In the genomic region with DNA sequence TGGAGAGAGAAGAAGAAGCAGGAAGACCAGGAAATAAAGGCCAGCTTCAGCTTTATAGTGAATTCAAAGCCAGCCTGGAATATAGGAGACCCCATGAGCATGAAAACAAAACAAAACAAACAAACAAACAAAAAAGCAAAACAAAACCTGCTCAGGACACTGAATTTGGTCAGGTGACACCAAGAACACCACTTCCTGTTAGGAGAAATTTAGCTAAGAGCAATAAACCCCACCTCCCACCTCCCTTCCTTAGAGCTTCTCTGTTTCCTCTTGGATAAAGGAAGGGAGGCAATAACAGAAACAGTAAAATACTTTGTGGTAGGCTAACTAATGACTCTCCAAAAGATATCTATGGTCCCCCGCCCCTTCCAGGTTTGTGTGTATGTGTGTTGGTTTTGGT, we compare ENCODE assay signal across 23 mouse cellular contexts. TPM values are rescaled to one million over a fixed set of nuclear protein-coding genes. Genes with fewer than 3 reads are reported as not detected.
DNase-seq lines count a peak whose midpoint lies in the region; ATAC-seq and TF ChIP-seq lines count a peak whose summit lies in the region.
"Had no signal": no experiment of that assay in that cellular context is flagged by ENCODE, and none has a peak within 500 bp of the region (broad histone marks: within the 10 kb centered on the region; RNA-seq: fewer than 3 reads in every experiment).

No protein-coding gene starts in this region.

- no peaks in the 10 kb centered on the region for H3K9me3 ChIP-seq in heart, embryonic 10.5 days
- no peaks in the 10 kb centered on the region for H3K9me3 ChIP-seq in lung, embryonic 14.5 days (ENCODE audit: low read depth, low read length)
- no peaks in the 10 kb centered on the region for H3K9me3 ChIP-seq in MEL (replicated peaks; ENCODE audit: insufficient read depth, low read length)
- H3K9me3 ChIP-seq in liver, postnatal 0 days (ENCODE audit: low read length): no peaks in the 10 kb centered on the region
- H3K9me3 ChIP-seq: embryonic facial prominence, embryonic 12.5 days; forebrain, embryonic 10.5 days; midbrain, embryonic 12.5 days; neural tube, embryonic 13.5 days had no signal

- TF ChIP-seq EP300 in MEL (IDR thresholded peaks at IDR 0.05; ENCODE audit: low read depth in 1 of 2, low read length in 2 of 2): no peak
- no peak for TF ChIP-seq EP300 in liver, postnatal 0 days (IDR thresholded peaks at IDR 0.05; ENCODE audit: low read depth)

- no peak for ATAC-seq in lung, embryonic 14.5 days (ENCODE audit: insufficient read depth)
- no peak for ATAC-seq in liver, postnatal 0 days
- no peak for ATAC-seq in monocyte, adult 5-6 weeks (replicated peaks; ENCODE audit: insufficient number of reproducible peaks, low FRiP score, low TSS enrichment, poor library complexity, severe bottlenecking)
- ATAC-seq: forebrain, postnatal 0 days had no signal

- no peak overlapping the region for H3K9ac ChIP-seq in lung, embryonic 14.5 days
- H3K9ac ChIP-seq in MEL (ENCODE audit: control insufficient read depth, low read depth, low read length, poor library complexity, severe bottlenecking): no peak overlapping the region
- H3K9ac ChIP-seq in liver, postnatal 0 days (replicated peaks): 0 out of 2 replicates have a peak overlapping the region, but pooled peaks have one; percentile 17
- H3K9ac ChIP-seq: embryonic facial prominence, embryonic 12.5 days; forebrain, postnatal 0 days; hindbrain, embryonic 14.5 days; midbrain, embryonic 12.5 days; neural tube, embryonic 13.5 days had no signal

- TF ChIP-seq CTCF in lung, embryonic 14.5 days (IDR thresholded peaks at IDR 0.05; ENCODE audit: low read depth): no peak
- no peak for TF ChIP-seq CTCF in MEL (IDR thresholded peaks at IDR 0.05 in 2 of 3, conservative IDR thresholded peaks at IDR 0.05 in 1 of 3; ENCODE audit: control insufficient read depth in 1 of 3, insufficient read depth in 1 of 3, low read depth in 2 of 3, low read length in 3 of 3, poor library complexity in 1 of 3, severe bottlenecking in 1 of 3)
- no peak for TF ChIP-seq CTCF in liver, postnatal 0 days (IDR thresholded peaks at IDR 0.05; ENCODE audit: low read depth)

- peaks cover 12% of the 10 kb centered on the region for H3K79me2 ChIP-seq in MEL (ENCODE audit: control insufficient read depth, insufficient read depth, low read length, poor library complexity)

- peaks cover 17% of the 10 kb centered on the region for H3K27me3 ChIP-seq in heart, embryonic 10.5 days (ENCODE audit: insufficient read depth, poor library complexity, severe bottlenecking)
- H3K27me3 ChIP-seq in lung, embryonic 14.5 days (ENCODE audit: insufficient read depth, low read length): peaks cover 15% of the 10 kb centered on the region
- no peaks in the 10 kb centered on the region for H3K27me3 ChIP-seq in MEL (ENCODE audit: control insufficient read depth in 1 of 2, insufficient read depth in 2 of 2, low read length in 2 of 2)
- peaks cover 13% of the 10 kb centered on the region for H3K27me3 ChIP-seq in liver, postnatal 0 days (ENCODE audit: insufficient read depth, low read length)

- no peaks in the 10 kb centered on the region for H3K36me3 ChIP-seq in heart, embryonic 10.5 days
- H3K36me3 ChIP-seq in lung, embryonic 14.5 days (ENCODE audit: insufficient read depth): no peaks in the 10 kb centered on the region
- peaks cover 0 to 20% of the 10 kb centered on the region in 2 experiments; a peak in 2 of 4 replicates for H3K36me3 ChIP-seq in MEL (ENCODE audit: control insufficient read depth in 1 of 2, insufficient read depth in 2 of 2, low read length in 2 of 2)
- H3K36me3 ChIP-seq in liver, postnatal 0 days (replicated peaks; ENCODE audit: insufficient read depth, low read length): no peaks in the 10 kb centered on the region
- H3K36me3 ChIP-seq: embryonic facial prominence, embryonic 12.5 days; forebrain, embryonic 10.5 days; midbrain, embryonic 12.5 days; neural tube, embryonic 13.5 days had no signal

- peaks cover 59% of the 10 kb centered on the region for H3K4me1 ChIP-seq in heart, embryonic 10.5 days
- H3K4me1 ChIP-seq in lung, embryonic 14.5 days (ENCODE audit: insufficient read depth): no peaks in the 10 kb centered on the region; the same call in 1 of the 2 replicates
- peaks cover 10 to 47% of the 10 kb centered on the region in 2 experiments for H3K4me1 ChIP-seq in MEL (ENCODE audit: control insufficient read depth in 1 of 2, insufficient read depth in 2 of 2, low read length in 2 of 2)
- H3K4me1 ChIP-seq in liver, postnatal 0 days (ENCODE audit: insufficient read depth): peaks cover 29% of the 10 kb centered on the region

- no peak overlapping the region for H3K4me2 ChIP-seq in lung, embryonic 14.5 days
- no peak overlapping the region for H3K4me2 ChIP-seq in liver, postnatal 0 days (ENCODE audit: low read depth, low read length)
- H3K4me2 ChIP-seq: embryonic facial prominence, embryonic 12.5 days; hindbrain, embryonic 14.5 days; midbrain, embryonic 12.5 days; neural tube, embryonic 13.5 days had no signal

- peak overlapping the region; percentile 83 for H3K27ac ChIP-seq in heart, embryonic 10.5 days
- no peak overlapping the region for H3K27ac ChIP-seq in lung, embryonic 14.5 days (ENCODE audit: low read depth)
- H3K27ac ChIP-seq in MEL (ENCODE audit: control insufficient read depth, low read depth, low read length): 0 out of 2 replicates have a peak overlapping the region, but pooled peaks have one; percentile 3
- 0 out of 2 replicates have a peak overlapping the region, but pooled peaks have one; percentile 29 for H3K27ac ChIP-seq in liver, postnatal 0 days (ENCODE audit: low read depth)
- H3K27ac ChIP-seq: embryonic facial prominence, embryonic 12.5 days; hindbrain, embryonic 14.5 days; midbrain, embryonic 12.5 days; neural tube, embryonic 13.5 days had no signal

- DNase-seq in heart, embryonic 10.5 days (ENCODE audit: low spot score): no peak
- no peak for DNase-seq in heart, postnatal 4 days
- DNase-seq in lung, embryonic 14.5 days: peak; percentile 0
- DNase-seq in lung, postnatal 36 days: no peak
- DNase-seq in MEL (ENCODE audit: low read depth, low spot score): peak; percentile 47
- no peak for DNase-seq in liver, postnatal 0 days
- no peak for DNase-seq in retina, embryonic 14.5 days (ENCODE audit: low spot score)
- DNase-seq: adrenal gland, adult 2 months; cerebellum, adult 8-10 months; embryo, embryonic 11 days; forebrain, postnatal 0 days; heart, postnatal 36 days; kidney, adult 18-20 months; kidney, postnatal 4 days; lung, adult 18-20 months; lung, postnatal 10 days; thymus, postnatal 25 days had no signal

- H3K4me3 ChIP-seq in heart, embryonic 10.5 days: no peak overlapping the region
- H3K4me3 ChIP-seq in lung, embryonic 14.5 days (ENCODE audit: low read depth, low read length): no peak overlapping the region
- H3K4me3 ChIP-seq in MEL (ENCODE audit: control insufficient read depth in 1 of 2, insufficient read depth in 1 of 2, low read depth in 2 of 2, low read length in 2 of 2): no peak overlapping the region
- H3K4me3 ChIP-seq in liver, postnatal 0 days (ENCODE audit: low read depth, low read length): no peak overlapping the region
- H3K4me3 ChIP-seq: embryonic facial prominence, embryonic 12.5 days; forebrain, embryonic 10.5 days; midbrain, embryonic 12.5 days; neural tube, embryonic 13.5 days had no signal

- TF ChIP-seq RAD21 in MEL (IDR thresholded peaks at IDR 0.05; ENCODE audit: low read depth, low read length): no peak

- 86% methylated on average over 1 of the region's 1 CpGs for WGBS in heart, embryonic 10.5 days
- WGBS in lung, embryonic 14.5 days: 77% methylated on average over 1 of the region's 1 CpGs
- 64% methylated on average over 1 of the region's 1 CpGs for WGBS in liver, postnatal 0 days (ENCODE audit: insufficient replicate concordance)

- TF ChIP-seq POLR2A in MEL (IDR thresholded peaks at IDR 0.05; ENCODE audit: control insufficient read depth in 1 of 2, insufficient read depth in 1 of 2, low read depth in 1 of 2, low read length in 2 of 2, poor library complexity in 1 of 2): no peak

TF ChIP-seq in MEL, 35 proteins besides CTCF, POLR2A, EP300 and RAD21:
- TF ChIP-seq MAZ (IDR thresholded peaks at IDR 0.05; ENCODE audit: low read depth, low read length): no peak
- peak; percentile 69 for TF ChIP-seq USF1 (IDR thresholded peaks at IDR 0.05; ENCODE audit: low read depth, low read length)
- no peak for TF ChIP-seq ZNF384 (IDR thresholded peaks at IDR 0.05; ENCODE audit: low read depth, low read length)
- TF ChIP-seq NELFE (IDR thresholded peaks at IDR 0.05; ENCODE audit: low read depth, low read length): no peak
- no peak for TF ChIP-seq GATA1 (IDR thresholded peaks at IDR 0.05; ENCODE audit: low read depth, low read length)
- TF ChIP-seq MXI1 (IDR thresholded peaks at IDR 0.05; ENCODE audit: low read depth, low read length): no peak
- TF ChIP-seq TCF12 (IDR thresholded peaks at IDR 0.05; ENCODE audit: low read depth, low read length): no peak
- no peak for TF ChIP-seq ETS1 (IDR thresholded peaks at IDR 0.05; ENCODE audit: low read depth, low read length)
- no peak for TF ChIP-seq ZC3H11A (IDR thresholded peaks at IDR 0.05; ENCODE audit: low read depth, low read length)

RNA-seq across cellular contexts. Expression of gene Ubash3b, which starts 7.5 kb away (rescaled TPM):
- polyA plus RNA-seq in heart, embryonic 10.5 days (2016; fragmentation: Nextera tagmentation; extraction: Ambion mirVana): 13.3 and 13.8 TPM in 2 replicates
- total RNA-seq in heart, postnatal 4 days (2021): 1 to 10 TPM; 6.2 to 6.9 TPM
- 6.2 and 8.0 TPM in 2 replicates for polyA plus RNA-seq in lung, embryonic 14.5 days (2014; fragmentation: Nextera tagmentation; extraction: Ambion mirVana)
- total RNA-seq in MEL (2012; rRNA removed): 5.4 and 6.8 TPM in 2 replicates
- polyA plus RNA-seq in MEL (2012; ENCODE audit: insufficient read depth in 1 of 2, insufficient read length in 2 of 2, low read depth in 1 of 2, low replicate concordance in 2 of 2, missing spikeins in 1 of 2): 10 to 100 TPM in 1 of 2 experiments, not detected in 1; 11.3 TPM
- 6.6 TPM in 2 replicates for polyA plus RNA-seq in liver, postnatal 0 days (2015; fragmentation: Nextera tagmentation; extraction: Ambion mirVana)
- 13.4 to 29.4 TPM (median 21.3 TPM) in 3 replicates for total RNA-seq in monocyte, adult 5-6 weeks (2017)

Comparison
In these comparisons a context has a peak if more than half of its experiments do, and no peak if none do; other contexts are left out.
1. DNase-seq: peak in lung, embryonic 14.5 days (single experiment) and MEL (single experiment); none in heart, embryonic 10.5 days (single experiment), heart, postnatal 4 days (single experiment), lung, postnatal 36 days (single experiment), liver, postnatal 0 days (single experiment) and retina, embryonic 14.5 days (single experiment).